Mouse (Mus musculus) T-cell, adult 2 months (primary cell): ENCODE data around the gene Stxbp5l.
A peak's percentile ranks its signal among the peaks of the same experiment; 100 is the strongest.
"Not testable (repeated sequence)": the region's sequence is repeated elsewhere in the genome, so short reads cannot be mapped to it uniquely, and the experiment has no call there.

Experiments
- DNase-seq: peaks from one replicate; pipeline ENCODE4 v3.0.0; 2022; ENCODE audit warnings: low spot score

The Stxbp5l gene

DNA sequence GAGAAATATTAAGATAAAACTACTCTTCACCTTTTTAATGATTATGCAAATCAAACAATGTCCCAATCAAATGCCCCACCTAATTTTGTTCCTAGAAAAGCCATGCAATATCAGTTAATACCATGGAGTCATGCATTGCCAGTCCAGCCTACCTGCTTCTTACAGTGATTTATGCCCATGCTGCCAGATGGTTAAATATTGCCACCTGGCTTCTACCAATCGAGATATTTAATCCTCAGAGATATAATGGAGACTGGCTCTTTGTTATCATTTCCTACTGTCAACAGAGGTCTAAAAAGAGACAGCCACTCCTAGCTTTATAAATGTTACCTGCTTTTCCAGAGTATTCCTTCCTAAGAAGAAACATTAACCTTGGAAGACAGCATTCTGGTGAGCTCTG, 104.6 kb downstream of the Stxbp5l start:
- DNase-seq, result no peak

DNA sequence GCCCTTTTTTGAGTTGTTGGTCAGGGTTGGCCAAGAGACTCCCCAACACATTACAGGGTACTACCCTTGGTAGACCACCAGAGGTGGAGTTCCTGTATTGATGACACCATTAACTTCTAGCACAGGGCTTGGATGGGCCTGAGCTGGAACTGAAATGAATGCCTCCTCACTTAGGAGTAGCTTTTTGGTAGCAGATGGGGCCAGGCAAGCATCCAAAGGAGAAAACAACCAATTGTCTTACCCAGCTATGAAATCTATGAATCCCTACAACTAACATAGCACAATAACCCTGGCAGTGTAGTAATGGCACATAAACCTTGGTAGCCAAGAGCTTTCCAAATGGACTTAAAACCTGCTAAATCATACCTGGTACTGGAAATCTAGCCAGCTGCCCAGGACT, 111.1 kb downstream of the Stxbp5l start:
- DNase-seq, result no peak

- DNase-seq, result no peak
These were observed 123.1 kb downstream of the Stxbp5l start for GRCm38 (mm10) chr16:37261678-37262077.

- no peak for DNase-seq
These were observed 165.6 kb downstream of the Stxbp5l start for GRCm38 (mm10) chr16:37219151-37219550.

GRCm38 (mm10) chr16:37208783-37209182, 176.0 kb downstream of the Stxbp5l start:
- DNase-seq, result no peak

DNA sequence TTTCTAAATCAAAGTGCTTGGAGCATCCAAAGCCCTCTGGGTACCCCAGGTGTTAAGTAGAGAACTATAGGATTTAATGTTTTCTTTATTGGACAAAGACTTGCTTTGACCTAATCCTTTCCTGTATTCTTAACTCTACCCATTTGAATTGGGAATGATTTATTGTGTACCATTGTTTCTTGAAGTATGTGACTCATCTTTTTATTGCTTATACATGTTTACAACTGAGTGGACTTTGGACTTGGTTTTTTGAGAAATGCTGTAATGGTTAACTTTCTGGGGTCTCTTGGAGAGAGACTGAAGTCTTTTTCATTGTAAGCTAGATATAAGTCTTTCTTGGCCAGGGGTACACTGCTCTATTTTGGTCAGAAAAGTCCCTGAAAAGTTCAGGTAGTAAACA, 190.6 kb downstream of the Stxbp5l start:
- DNase-seq, result no peak

DNA sequence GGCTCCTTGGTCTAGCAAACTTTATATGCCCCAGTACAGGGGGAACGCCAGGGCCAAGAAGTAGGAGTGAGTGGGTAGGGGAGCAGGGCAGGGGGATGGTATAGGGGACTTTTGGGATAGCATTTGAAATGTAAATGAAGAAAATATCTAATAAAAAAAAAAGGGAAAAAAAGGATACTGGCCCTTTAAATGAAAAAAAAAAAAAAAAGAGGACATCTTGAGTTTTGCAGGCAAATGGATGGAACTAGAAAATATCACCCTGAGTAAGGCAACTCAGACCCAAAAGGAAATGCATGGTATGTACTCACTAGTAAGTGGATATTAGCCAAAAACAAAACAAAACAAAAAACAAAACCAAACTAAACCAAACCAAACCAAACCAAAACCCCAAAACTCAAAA, 259.6 kb downstream of the Stxbp5l start:
- not testable (repeated sequence) for DNase-seq

DNA sequence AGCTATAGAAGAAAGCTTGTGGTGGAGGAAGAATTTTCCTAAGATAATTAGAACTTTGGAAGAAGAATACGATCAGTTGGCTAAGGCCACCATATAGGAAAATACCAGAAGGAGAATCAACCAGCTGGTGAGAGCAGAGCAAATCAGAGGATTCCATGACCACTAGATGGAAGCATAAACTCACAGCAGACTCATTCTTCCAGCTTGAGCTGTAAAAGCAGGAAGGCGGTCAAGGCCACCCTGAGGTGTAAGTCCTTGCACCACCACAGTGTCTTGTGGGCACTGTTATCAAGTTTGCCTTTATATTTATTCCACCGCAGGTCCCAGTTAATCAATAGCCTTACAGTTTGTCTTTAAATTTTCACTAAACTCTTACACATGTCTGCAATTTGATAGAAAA, 275.5 kb downstream of the Stxbp5l start:
- no peak for DNase-seq

DNA sequence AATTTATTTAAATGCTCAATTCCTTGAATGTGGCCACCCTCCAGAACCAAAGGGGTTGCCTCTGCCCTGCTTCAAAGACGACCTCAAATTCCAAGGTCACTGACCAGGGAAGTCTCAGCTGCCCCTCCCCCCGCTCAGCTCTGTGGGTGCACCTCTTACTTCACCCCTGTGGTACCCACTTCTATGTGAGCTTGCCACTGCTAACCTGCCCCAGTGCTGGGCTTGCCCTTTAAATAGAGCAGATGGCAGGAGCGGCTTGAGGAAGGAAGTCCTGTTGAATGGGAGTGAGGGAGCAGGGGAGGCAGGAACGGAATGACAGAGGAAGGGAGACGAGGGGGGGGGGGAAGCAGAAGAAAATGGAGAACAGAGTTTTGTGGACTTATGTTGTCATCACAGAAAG, 276.0 kb downstream of the Stxbp5l start:
- no peak for DNase-seq

DNA sequence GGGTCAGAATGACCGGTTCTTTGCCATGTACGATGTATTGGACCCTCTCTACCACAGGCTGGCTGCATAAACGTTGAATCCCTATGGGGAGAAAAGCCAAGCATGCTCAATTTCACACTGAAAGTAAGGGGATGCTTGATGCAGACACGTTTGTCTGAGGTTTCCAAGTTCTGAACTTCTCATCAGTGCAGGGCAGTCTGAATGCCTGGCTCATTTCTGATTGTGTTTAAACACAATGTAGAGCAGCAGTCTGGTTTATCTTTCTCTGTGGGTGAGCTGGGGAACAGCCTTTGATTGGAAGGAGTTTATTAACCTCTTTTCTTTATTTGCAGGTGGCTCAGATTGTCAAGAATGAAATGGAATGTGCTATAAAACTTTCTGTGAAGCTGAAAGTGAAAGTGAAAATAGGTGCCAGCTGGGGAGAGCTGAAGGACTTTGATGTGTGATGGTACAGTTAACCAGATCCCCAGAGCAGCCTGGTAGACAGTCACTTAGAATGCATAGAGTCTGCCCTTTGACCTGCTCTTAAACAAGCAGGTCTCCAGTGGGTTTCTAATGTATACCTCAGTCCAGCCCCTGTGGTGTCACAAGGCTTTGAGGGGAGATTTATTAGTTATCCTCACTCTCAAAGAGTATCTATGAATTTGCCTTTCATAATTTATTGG, 290.5 kb downstream of the Stxbp5l start:
- peak; percentile 66 for DNase-seq

- DNase-seq, result no peak
These were observed 295.1 kb downstream of the Stxbp5l start for GRCm38 (mm10) chr16:37089648-37090047.

- DNase-seq, result no peak
These were observed 312.4 kb downstream of the Stxbp5l start for GRCm38 (mm10) chr16:37072354-37072753.
